Mouse (Mus musculus): ENCODE data around the gene Dzank1. TPM values are rescaled to one million over a fixed set of nuclear protein-coding genes. Genes with fewer than 3 reads are reported as not detected.
A peak's percentile ranks its signal among the peaks of the same experiment; 100 is the strongest.

The Dzank1 gene
- polyA plus RNA-seq, 1 experiment from 2014 or later: 2.0 TPM

GRCm38 (mm10) chr2:144537123-144537522 lies 9.9 kb upstream of the Dzank1 start:
- Histone ChIP-seq H3K9ac (no peak overlapping the region), H3K36me3 (peaks cover 81% of the 10 kb centered on the region), H3K27me3 (no peaks in the 10 kb centered on the region), H3K4me1 (no peaks in the 10 kb centered on the region), H3K27ac (no peak overlapping the region), H3K9me3 (no peaks in the 10 kb centered on the region), H3K4me2 (replicated peaks) (no peak overlapping the region), H3K4me3 (no peak overlapping the region)
- WGBS: 95% methylated on average over 7 of the region's 7 CpGs
- ATAC-seq (ENCODE audit: insufficient number of reproducible peaks, insufficient read depth, low FRiP score, low TSS enrichment): no peak

GRCm38 (mm10) chr2:144527821-144528174 lies 584 bp upstream of the Dzank1 start:
- Histone ChIP-seq H3K4me1 (peaks cover 10% of the 10 kb centered on the region), H3K4me2 (replicated peaks) (peak overlapping the region; percentile 80), H3K9ac (peak overlapping the region; percentile 92), H3K27me3 (no peaks in the 10 kb centered on the region), H3K4me3 (peak overlapping the region; percentile 97), H3K36me3 (peaks cover 10% of the 10 kb centered on the region), H3K27ac (peak overlapping the region; percentile 91), H3K9me3 (no peaks in the 10 kb centered on the region)
- WGBS: under 1% methylated on average over 25 of the region's 25 CpGs
- peak; percentile 63; the same call in 1 of the 2 replicates for ATAC-seq (ENCODE audit: insufficient number of reproducible peaks, insufficient read depth, low FRiP score, low TSS enrichment)

DNA sequence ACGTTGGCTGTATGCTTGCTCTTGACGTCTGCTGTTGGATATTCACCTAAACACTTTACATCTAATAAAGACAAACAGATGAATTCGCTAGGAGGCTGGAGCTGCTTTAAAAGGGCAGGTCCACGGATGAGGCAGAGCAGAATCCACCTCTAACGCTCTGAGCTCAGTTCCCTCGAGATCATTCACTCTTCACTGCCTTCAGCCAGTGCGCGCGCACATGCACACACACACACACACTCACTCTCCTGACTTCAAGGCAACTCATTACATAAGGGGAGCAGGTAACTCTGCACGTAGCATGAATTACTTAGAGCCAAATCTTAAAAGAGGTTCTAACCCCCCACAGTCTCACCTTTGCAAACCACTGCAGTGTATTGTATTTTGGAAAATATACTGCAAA lies 1.4 kb downstream of the Dzank1 start:
- Histone ChIP-seq H3K36me3 (peaks cover 5% of the 10 kb centered on the region; the same call in 1 of the 2 replicates), H3K9ac (no peak overlapping the region), H3K4me2 (replicated peaks) (no peak overlapping the region), H3K4me3 (no peak overlapping the region), H3K9me3 (no peaks in the 10 kb centered on the region), H3K27me3 (no peaks in the 10 kb centered on the region), H3K4me1 (peaks cover 10% of the 10 kb centered on the region), H3K27ac (no peak overlapping the region)
- 58% methylated on average over 10 of the region's 10 CpGs for WGBS
- ATAC-seq (ENCODE audit: insufficient number of reproducible peaks, insufficient read depth, low FRiP score, low TSS enrichment): no peak

- no peak overlapping the region for H3K4me3 ChIP-seq
- H3K9ac ChIP-seq: no peak overlapping the region
- no peaks in the 10 kb centered on the region for H3K9me3 ChIP-seq
- no peaks in the 10 kb centered on the region for H3K4me1 ChIP-seq
- no peak overlapping the region for H3K4me2 ChIP-seq (replicated peaks)
- no peaks in the 10 kb centered on the region for H3K36me3 ChIP-seq
- no peak overlapping the region for H3K27ac ChIP-seq
- WGBS: 75% methylated on average over 3 of the region's 3 CpGs
- H3K27me3 ChIP-seq: no peaks in the 10 kb centered on the region
- no peak for ATAC-seq (ENCODE audit: insufficient number of reproducible peaks, insufficient read depth, low FRiP score, low TSS enrichment)
Measured at GRCm38 (mm10) chr2:144519772-144520171, 7.4 kb downstream of the Dzank1 start.

DNA sequence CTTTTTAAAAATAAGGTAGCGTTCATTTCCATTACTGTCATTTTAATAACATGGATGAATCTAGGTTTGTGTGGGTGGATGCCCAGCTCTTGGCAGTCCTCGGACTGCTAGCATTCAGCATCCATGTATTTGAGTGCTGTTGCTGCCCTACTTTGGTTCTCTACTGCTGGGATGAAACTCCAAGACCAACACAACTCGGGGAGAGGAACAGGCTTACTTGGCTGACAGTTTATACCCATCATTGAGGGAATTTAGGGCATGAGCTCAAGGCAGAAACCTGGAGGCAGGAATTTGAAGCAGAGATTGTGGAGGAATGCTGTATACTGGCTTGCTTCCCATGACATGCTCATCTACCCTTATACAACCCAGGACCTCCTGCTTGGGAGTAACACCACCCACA lies 12.6 kb downstream of the Dzank1 start:
- no peaks in the 10 kb centered on the region for H3K4me1 ChIP-seq
- no peak overlapping the region for H3K4me2 ChIP-seq (replicated peaks)
- H3K4me3 ChIP-seq: no peak overlapping the region
- H3K9me3 ChIP-seq: no peaks in the 10 kb centered on the region
- 77% methylated on average over 3 of the region's 3 CpGs for WGBS
- no peaks in the 10 kb centered on the region for H3K27me3 ChIP-seq
- no peak overlapping the region for H3K9ac ChIP-seq
- no peaks in the 10 kb centered on the region for H3K36me3 ChIP-seq
- no peak overlapping the region for H3K27ac ChIP-seq
- ATAC-seq (ENCODE audit: insufficient number of reproducible peaks, insufficient read depth, low FRiP score, low TSS enrichment): no peak

DNA sequence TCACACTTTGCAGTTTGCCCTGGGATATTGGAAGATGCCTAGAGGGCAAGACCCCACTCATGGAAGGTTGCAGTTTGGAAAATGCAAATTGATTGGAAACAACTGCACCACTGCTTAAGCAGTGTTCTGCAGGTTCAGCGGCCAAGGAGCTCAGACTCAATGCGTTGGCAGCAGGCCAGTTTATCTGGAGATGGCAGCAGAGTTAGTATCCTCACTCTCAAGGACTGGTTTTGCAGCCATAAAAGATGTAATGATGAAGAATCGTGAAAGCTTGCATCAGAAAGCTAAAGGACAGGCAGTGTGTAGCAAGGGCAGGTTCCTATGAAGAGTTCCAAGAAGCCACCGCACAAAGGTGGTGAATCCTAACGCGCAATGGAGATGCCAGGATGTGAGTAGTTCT lies 25.1 kb downstream of the Dzank1 start:
- Histone ChIP-seq H3K27me3 (no peaks in the 10 kb centered on the region), H3K4me1 (no peaks in the 10 kb centered on the region), H3K4me2 (replicated peaks) (no peak overlapping the region), H3K27ac (no peak overlapping the region), H3K4me3 (no peak overlapping the region), H3K9me3 (no peaks in the 10 kb centered on the region), H3K36me3 (no peaks in the 10 kb centered on the region), H3K9ac (no peak overlapping the region)
- WGBS: 90% methylated on average over 6 of the region's 6 CpGs
- no peak for ATAC-seq (ENCODE audit: insufficient number of reproducible peaks, insufficient read depth, low FRiP score, low TSS enrichment)

DNA sequence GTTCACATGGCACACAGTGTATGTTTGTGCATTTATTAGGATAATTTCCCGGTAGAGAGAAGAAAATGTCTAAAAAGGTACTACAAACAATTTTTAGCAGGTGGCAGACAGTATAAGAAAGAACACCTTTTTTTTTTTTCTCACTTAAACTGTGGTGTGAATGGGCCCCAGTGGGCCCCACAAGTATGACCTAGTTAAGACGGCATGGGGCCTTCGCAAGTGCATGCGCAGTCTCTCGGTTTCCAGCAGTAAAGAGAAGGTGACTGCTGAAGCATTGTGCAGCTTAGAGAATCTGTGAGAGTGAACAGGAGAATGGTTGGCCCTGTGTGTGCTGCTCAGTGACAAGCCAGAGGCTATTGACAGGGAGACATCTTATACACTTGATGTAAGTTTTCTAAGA lies 37.9 kb downstream of the Dzank1 start:
- no peaks in the 10 kb centered on the region for H3K36me3 ChIP-seq
- H3K4me1 ChIP-seq: no peaks in the 10 kb centered on the region
- H3K27ac ChIP-seq: no peak overlapping the region
- no peak overlapping the region for H3K4me3 ChIP-seq
- H3K4me2 ChIP-seq (replicated peaks): no peak overlapping the region
- ATAC-seq (ENCODE audit: insufficient number of reproducible peaks, insufficient read depth, low FRiP score, low TSS enrichment): no peak
- H3K9me3 ChIP-seq: no peaks in the 10 kb centered on the region
- H3K27me3 ChIP-seq: no peaks in the 10 kb centered on the region
- 91% methylated on average over 5 of the region's 5 CpGs for WGBS
- no peak overlapping the region for H3K9ac ChIP-seq

DNA sequence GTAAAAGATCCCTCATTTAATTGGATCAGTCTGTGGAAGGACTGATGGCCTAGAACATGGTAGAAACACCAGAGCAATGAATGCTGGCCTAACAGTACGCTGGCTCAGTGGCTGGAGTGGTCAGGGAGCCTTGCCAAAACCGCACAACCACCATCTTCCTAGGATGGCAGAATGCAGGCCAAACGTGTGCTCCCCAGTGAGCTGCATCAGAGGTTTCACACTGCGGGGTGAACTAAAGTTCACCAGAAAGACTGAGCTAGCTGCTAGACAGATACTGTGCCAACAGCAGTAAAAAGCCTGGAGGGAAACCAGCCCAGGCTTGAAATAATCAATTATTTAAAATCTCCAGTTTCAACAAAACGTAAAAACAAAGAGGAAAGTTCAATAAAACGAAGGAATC lies 39.7 kb downstream of the Dzank1 start:
- WGBS: 49% methylated on average over 6 of the region's 6 CpGs
- Histone ChIP-seq H3K4me2 (replicated peaks) (no peak overlapping the region), H3K36me3 (no peaks in the 10 kb centered on the region), H3K9ac (no peak overlapping the region), H3K27ac (no peak overlapping the region), H3K27me3 (no peaks in the 10 kb centered on the region), H3K4me1 (no peaks in the 10 kb centered on the region), H3K4me3 (no peak overlapping the region), H3K9me3 (no peaks in the 10 kb centered on the region)
- no peak for ATAC-seq (ENCODE audit: insufficient number of reproducible peaks, insufficient read depth, low FRiP score, low TSS enrichment)

DNA sequence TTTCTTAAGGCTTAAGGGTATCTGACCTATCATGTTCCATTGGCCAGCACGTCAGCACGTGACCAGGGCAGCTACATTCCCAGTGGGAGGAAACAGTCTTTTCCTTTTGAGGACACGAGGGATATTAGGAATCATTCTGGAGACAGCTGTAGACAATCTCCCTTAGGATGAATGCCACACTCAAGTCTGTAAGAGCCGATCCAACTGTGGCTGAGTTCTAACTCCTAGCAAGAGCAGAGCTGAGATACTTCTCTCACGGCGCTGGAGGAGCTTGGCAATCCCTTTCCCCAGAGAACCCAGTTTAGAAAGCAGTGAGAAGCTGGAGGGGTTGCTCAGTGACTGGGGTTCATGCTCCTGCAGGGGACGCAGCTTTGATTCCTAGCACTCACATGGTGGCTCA lies 41.8 kb downstream of the Dzank1 start:
- ATAC-seq (ENCODE audit: insufficient number of reproducible peaks, insufficient read depth, low FRiP score, low TSS enrichment): no peak
- 80% methylated on average over 7 of the region's 7 CpGs for WGBS
- H3K9ac ChIP-seq: no peak overlapping the region
- no peaks in the 10 kb centered on the region for H3K27me3 ChIP-seq
- no peaks in the 10 kb centered on the region for H3K9me3 ChIP-seq
- H3K4me2 ChIP-seq (replicated peaks): no peak overlapping the region
- H3K4me3 ChIP-seq: no peak overlapping the region
- no peak overlapping the region for H3K27ac ChIP-seq
- H3K4me1 ChIP-seq: no peaks in the 10 kb centered on the region
- H3K36me3 ChIP-seq: no peaks in the 10 kb centered on the region

DNA sequence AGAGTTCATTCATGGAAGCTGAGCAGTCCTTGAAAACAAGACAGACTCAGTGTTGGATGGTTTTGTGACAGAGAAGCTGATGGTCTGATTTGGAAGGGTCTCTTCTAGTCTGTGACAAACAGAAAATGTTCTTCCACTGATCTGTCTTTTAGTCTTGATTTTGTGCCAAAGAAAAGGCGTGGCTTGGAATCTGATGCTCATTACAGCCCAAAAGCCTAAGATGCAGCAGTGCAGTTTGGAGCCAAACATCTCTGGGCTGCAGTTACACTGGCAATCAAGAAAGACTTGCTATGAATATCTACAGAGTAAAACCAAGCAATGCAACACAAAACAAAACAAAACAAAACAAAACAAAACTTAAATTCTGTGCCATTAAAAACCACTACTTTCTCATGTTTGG lies 43.1 kb downstream of the Dzank1 start:
- Histone ChIP-seq H3K27me3 (no peaks in the 10 kb centered on the region), H3K4me1 (no peaks in the 10 kb centered on the region), H3K27ac (no peak overlapping the region), H3K4me2 (replicated peaks) (no peak overlapping the region), H3K9ac (no peak overlapping the region), H3K36me3 (no peaks in the 10 kb centered on the region), H3K9me3 (no peaks in the 10 kb centered on the region), H3K4me3 (no peak overlapping the region)
- ATAC-seq (ENCODE audit: insufficient number of reproducible peaks, insufficient read depth, low FRiP score, low TSS enrichment): no peak
- WGBS: 79% methylated on average over 1 of the region's 1 CpGs

DNA sequence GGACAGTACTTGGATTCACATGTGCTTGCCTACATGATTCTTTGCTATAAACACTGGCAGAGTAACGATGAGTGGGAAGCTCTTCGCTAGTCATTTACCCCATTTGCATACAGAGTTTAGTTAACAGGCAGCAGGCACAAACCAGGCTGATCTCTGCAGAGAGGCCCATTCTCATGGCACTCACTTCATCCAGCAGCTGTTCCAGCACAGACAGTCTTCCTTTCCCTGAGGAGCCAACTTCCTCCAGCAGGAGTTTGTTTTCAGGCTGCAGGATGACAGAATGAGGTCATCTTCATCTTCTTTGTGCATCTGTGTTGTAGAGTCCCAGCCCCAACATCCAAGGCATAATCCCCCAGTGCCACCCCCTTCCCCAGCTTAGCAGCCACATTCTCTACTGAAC lies 47.8 kb downstream of the Dzank1 start:
- Histone ChIP-seq H3K27ac (no peak overlapping the region), H3K9ac (no peak overlapping the region), H3K4me2 (replicated peaks) (no peak overlapping the region), H3K4me3 (no peak overlapping the region), H3K4me1 (no peaks in the 10 kb centered on the region), H3K36me3 (no peaks in the 10 kb centered on the region), H3K9me3 (no peaks in the 10 kb centered on the region), H3K27me3 (no peaks in the 10 kb centered on the region)
- 74% methylated on average over 2 of the region's 2 CpGs for WGBS
- no peak for ATAC-seq (ENCODE audit: insufficient number of reproducible peaks, insufficient read depth, low FRiP score, low TSS enrichment)

DNA sequence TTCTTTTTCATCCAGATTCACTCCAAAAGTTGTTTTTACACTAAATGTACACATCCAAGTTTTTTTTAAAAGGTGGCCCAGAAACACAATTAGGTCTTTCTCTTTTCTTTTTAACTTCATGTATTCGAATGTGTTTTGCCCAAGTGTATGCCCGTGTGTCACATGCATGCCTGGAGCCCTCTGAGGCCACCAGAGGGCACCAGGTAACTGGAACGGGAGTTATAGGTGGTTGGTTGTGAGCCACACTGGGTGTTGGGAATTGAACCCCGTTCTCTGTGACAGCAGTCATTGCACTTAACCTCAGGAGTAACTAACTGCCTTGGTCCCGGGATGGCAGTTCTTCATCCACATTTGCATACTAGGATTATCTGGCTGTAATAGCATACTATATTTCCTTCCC lies 60.0 kb downstream of the Dzank1 start:
- ATAC-seq (ENCODE audit: insufficient number of reproducible peaks, insufficient read depth, low FRiP score, low TSS enrichment): no peak
- Histone ChIP-seq H3K27me3 (no peaks in the 10 kb centered on the region), H3K4me1 (no peaks in the 10 kb centered on the region), H3K36me3 (no peaks in the 10 kb centered on the region), H3K4me2 (replicated peaks) (no peak overlapping the region), H3K9me3 (no peaks in the 10 kb centered on the region), H3K9ac (no peak overlapping the region), H3K27ac (no peak overlapping the region), H3K4me3 (no peak overlapping the region)
- WGBS: 64% methylated on average over 5 of the region's 5 CpGs

DNA sequence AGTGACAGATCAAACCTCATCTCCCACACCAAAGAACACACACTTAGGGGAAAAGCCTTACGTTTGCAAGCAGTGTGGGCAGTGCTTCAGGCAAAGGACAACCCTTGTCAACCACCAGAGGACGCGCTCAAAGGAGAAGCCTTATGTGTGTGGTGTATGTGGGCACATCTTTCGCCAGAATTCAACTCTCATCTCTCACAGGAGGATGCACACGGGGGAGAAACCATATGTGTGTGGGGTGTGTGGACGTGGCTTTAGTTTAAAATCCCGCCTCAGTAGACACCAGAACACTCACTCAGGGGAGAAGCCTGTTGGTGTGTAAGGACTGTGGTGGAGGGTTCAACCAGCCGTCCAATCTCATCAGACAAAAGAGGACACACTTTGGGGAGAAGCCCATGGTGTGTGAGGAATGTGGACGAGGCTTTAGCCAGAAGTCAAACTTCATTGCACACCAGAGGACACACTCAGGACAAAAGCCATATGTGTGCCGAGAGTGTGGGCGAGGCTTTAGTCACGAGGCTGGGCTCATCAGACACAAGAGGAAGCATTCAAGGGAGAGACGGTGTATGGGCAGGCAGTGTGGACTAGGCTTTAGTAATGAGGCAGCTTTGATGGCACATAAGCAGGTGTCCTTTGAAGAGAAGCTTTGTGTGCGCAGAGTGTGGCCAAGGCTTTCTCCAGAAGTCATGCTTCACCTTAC lies 61.2 kb downstream of the Dzank1 start:
- no peak overlapping the region for H3K27ac ChIP-seq
- H3K27me3 ChIP-seq: no peaks in the 10 kb centered on the region
- no peak for ATAC-seq (ENCODE audit: insufficient number of reproducible peaks, insufficient read depth, low FRiP score, low TSS enrichment)
- WGBS: 80% methylated on average over 14 of the region's 14 CpGs
- no peaks in the 10 kb centered on the region for H3K36me3 ChIP-seq
- H3K4me1 ChIP-seq: no peaks in the 10 kb centered on the region
- no peak overlapping the region for H3K9ac ChIP-seq
- no peak overlapping the region for H3K4me3 ChIP-seq
- no peaks in the 10 kb centered on the region for H3K9me3 ChIP-seq
- no peak overlapping the region for H3K4me2 ChIP-seq (replicated peaks)

All from embryonic facial prominence, embryonic 12.5 days (tissue).